Mouse (Mus musculus): ENCODE measurements around the gene Hyal1.

Gene Hyal1

GRCm38 (mm10) chr9:107575579-107576356 lies 959 bp upstream of the Hyal1 start:
- no peak for DNase-seq

GRCm38 (mm10) chr9:107577871-107578270 lies 1.1 kb downstream of the Hyal1 start:
- no peak for DNase-seq

- no peak for DNase-seq
These were observed 1.9 kb downstream of the Hyal1 start, which contains the start of gene Naa80 for GRCm38 (mm10) chr9:107578587-107578986. Gene Naa80, plus strand, starts transcription at chr9:107578887.

- DNase-seq: no peak
These were observed 2.5 kb downstream of the Hyal1 start for GRCm38 (mm10) chr9:107579023-107579900.

- peak; percentile 83 to 88 for DNase-seq
These were observed 4.0 kb downstream of the Hyal1 start, which contains the start of gene Hyal3 for GRCm38 (mm10) chr9:107580501-107581317. Gene Hyal3, plus strand, starts transcription at chr9:107580818.

- DNase-seq: no peak
These were observed 4.9 kb downstream of the Hyal1 start for GRCm38 (mm10) chr9:107581584-107581983.

GRCm38 (mm10) chr9:107582509-107583062 lies 5.9 kb downstream of the Hyal1 start:
- DNase-seq: no peak

- DNase-seq: no peak
These were observed 6.4 kb downstream of the Hyal1 start for GRCm38 (mm10) chr9:107583174-107583573.

- DNase-seq: peak in 1 of 2 experiments; percentile 23
These were observed 9.8 kb downstream of the Hyal1 start for GRCm38 (mm10) chr9:107586504-107586903.

GRCm38 (mm10) chr9:107586974-107587832 lies 10.5 kb downstream of the Hyal1 start, which contains the start of gene Ifrd2:
Gene Ifrd2, plus strand, starts transcription at chr9:107587642.
- peak; percentile 97 to 99 for DNase-seq

- no peak for DNase-seq
These were observed 11.3 kb downstream of the Hyal1 start for GRCm38 (mm10) chr9:107587833-107588639.

- peak in 1 of 2 experiments; percentile 30 for DNase-seq
These were observed 13.5 kb downstream of the Hyal1 start for GRCm38 (mm10) chr9:107590058-107590772.

GRCm38 (mm10) chr9:107590773-107591060 lies 14.0 kb downstream of the Hyal1 start:
- no peak for DNase-seq

GRCm38 (mm10) chr9:107593101-107593976 lies 16.6 kb downstream of the Hyal1 start:
- DNase-seq: no peak

GRCm38 (mm10) chr9:107594281-107595062 lies 17.7 kb downstream of the Hyal1 start:
- no peak for DNase-seq

GRCm38 (mm10) chr9:107596619-107597569 lies 20.2 kb downstream of the Hyal1 start:
- DNase-seq: no peak

GRCm38 (mm10) chr9:107598385-107598784 lies 21.7 kb downstream of the Hyal1 start:
- no peak for DNase-seq
